Mouse (Mus musculus) embryonic facial prominence, embryonic 13.5 days (tissue): ENCODE data around the gene Lca5. TPM values are rescaled to one million over a fixed set of nuclear protein-coding genes. Genes with fewer than 3 reads are reported as not detected.

ENCODE experiments used
- ATAC-seq: fragments of 200-750 bp; cut with Nextera tagmentation; 2 replicates; pipeline ENCODE4 v1.8.0; 2017; ENCODE audit warnings: low read depth; ENCODE audit not compliant: insufficient number of reproducible peaks, insufficient read depth, low FRiP score, low TSS enrichment
- H3K27ac ChIP-seq: fragments of 300-500 bp; sonication (generic); 2 replicates; pipeline ENCODE4 v1.5.1; 2015; ENCODE audit warnings: moderate library complexity, mild to moderate bottlenecking, inconsistent platforms
- H3K27me3 ChIP-seq: fragments of 300-500 bp; sonication (generic); 2 replicates; pipeline ENCODE4 v1.6.1; 2015; ENCODE audit warnings: mild to moderate bottlenecking, inconsistent platforms
- H3K36me3 ChIP-seq: fragments of 300-500 bp; sonication (generic); 2 replicates; pipeline ENCODE4 v1.6.1; 2015; ENCODE audit warnings: mild to moderate bottlenecking, inconsistent platforms
- H3K4me1 ChIP-seq: fragments of 300-500 bp; sonication (generic); 2 replicates; pipeline ENCODE4 v1.6.1; 2015; ENCODE audit warnings: inconsistent platforms
- H3K4me2 ChIP-seq: fragments of 300-500 bp; sonication (generic); 2 replicates; pipeline ENCODE4 v1.6.1; 2015; ENCODE audit warnings: moderate library complexity, mild to moderate bottlenecking, inconsistent platforms
- H3K4me3 ChIP-seq: fragments of 300-500 bp; sonication (generic); 2 replicates; pipeline ENCODE4 v1.5.1; 2015; ENCODE audit warnings: mild to moderate bottlenecking, inconsistent platforms
- H3K9ac ChIP-seq: fragments of 300-500 bp; sonication (generic); 2 replicates; pipeline ENCODE4 v1.6.1; 2015; ENCODE audit warnings: mild to moderate bottlenecking, inconsistent platforms
- H3K9me3 ChIP-seq: fragments of 300-500 bp; sonication (generic); 2 replicates; pipeline ENCODE4 v1.6.1; 2016; ENCODE audit warnings: inconsistent platforms
- WGBS: fragments of 180-500 bp; shearing (Covaris S2); methylation state at CpG from one replicate; pipeline ENCODE4 v1.1.7; 2015; ENCODE audit warnings: mixed read lengths; 5-methylcytosine and 5-hydroxymethylcytosine counted together
- polyA plus RNA-seq: library from polyadenylated mRNA; unstranded; fragments of >200 nt; fragmentation: Nextera tagmentation; extraction: Ambion mirVana; gene quantifications from 2 replicates; pipeline ENCODE4 v1.2.1, GENCODE M21; 2015

Gene Lca5
- polyA plus RNA-seq, 1 experiment from 2014 or later, result 19.4 TPM

DNA sequence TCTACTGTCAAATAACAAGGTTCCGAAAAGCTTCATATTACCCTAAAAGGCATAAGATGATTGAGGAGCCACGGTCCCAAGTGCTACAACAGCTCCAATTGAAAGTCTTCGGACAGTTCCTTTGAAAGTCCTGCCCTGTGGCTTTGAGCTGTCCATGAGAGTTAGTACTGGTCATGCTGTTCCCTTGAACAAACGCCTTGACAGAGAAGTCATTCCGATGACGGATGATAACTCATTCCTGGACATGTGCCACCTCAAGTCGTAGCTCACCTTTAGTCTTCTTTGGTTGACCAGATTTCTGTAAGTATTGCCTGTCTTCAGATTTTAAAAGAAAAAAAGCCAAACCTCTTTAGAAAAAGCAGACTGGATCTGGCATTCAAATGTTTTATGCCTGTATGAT, 87.6 kb downstream of the Lca5 start:
- ATAC-seq, result no peak
- peaks cover 37% of the 10 kb centered on the region for H3K4me1 ChIP-seq
- 74% methylated on average over 7 of the region's 7 CpGs for WGBS

DNA sequence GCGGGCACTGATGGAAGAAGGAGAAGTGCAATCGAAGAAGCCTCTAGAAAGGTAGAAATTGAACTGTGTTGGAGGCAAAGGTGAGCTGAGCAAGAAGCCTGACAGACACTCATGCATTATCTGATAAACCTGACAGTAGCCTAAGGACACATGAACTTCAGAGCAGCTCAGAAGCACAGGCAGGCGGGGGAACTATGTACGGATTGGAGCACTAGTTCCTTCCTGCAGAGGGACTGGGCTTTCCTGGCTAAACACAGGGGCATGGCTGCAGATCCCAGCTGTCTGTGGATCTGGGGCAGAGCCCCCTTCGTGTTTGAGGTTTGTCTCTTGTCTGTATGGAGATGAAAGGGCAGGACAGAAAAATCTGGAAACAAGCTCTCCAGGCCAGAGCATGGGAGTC, 89.8 kb downstream of the Lca5 start:
- Histone ChIP-seq H3K27me3 (no peaks in the 10 kb centered on the region), H3K9ac (no peak overlapping the region), H3K36me3 (no peaks in the 10 kb centered on the region), H3K4me2 (no peak overlapping the region), H3K4me3 (no peak overlapping the region), H3K9me3 (no peaks in the 10 kb centered on the region), H3K4me1 (peaks cover 37% of the 10 kb centered on the region), H3K27ac (peak overlapping the region; percentile 82)
- WGBS, result 47% methylated on average over 5 of the region's 5 CpGs
- no peak for ATAC-seq

More for the DNA sequence above, 87.6 kb downstream of the Lca5 start:
- Histone ChIP-seq H3K4me2 (no peak overlapping the region), H3K4me3 (no peak overlapping the region), H3K27ac (no peak overlapping the region), H3K9ac (no peak overlapping the region), H3K9me3 (no peaks in the 10 kb centered on the region), H3K36me3 (no peaks in the 10 kb centered on the region), H3K27me3 (no peaks in the 10 kb centered on the region)

GRCm38 (mm10) chr9:83350613-83351012, 90.3 kb downstream of the Lca5 start:
- H3K9me3 ChIP-seq, result no peaks in the 10 kb centered on the region
- 15% methylated on average over 5 of the region's 5 CpGs for WGBS
- no peak overlapping the region for H3K4me3 ChIP-seq
- ATAC-seq, result no peak
- H3K4me1 ChIP-seq, result peaks cover 37% of the 10 kb centered on the region
- no peaks in the 10 kb centered on the region for H3K27me3 ChIP-seq
- H3K4me2 ChIP-seq, result no peak overlapping the region
- H3K9ac ChIP-seq, result no peak overlapping the region
- H3K36me3 ChIP-seq, result no peaks in the 10 kb centered on the region
- peak overlapping the region; percentile 82 for H3K27ac ChIP-seq

GRCm38 (mm10) chr9:83349905-83350304, 91.0 kb downstream of the Lca5 start:
- Histone ChIP-seq H3K4me1 (peaks cover 37% of the 10 kb centered on the region), H3K27me3 (no peaks in the 10 kb centered on the region), H3K4me3 (no peak overlapping the region), H3K27ac (peak overlapping the region; percentile 82), H3K9ac (no peak overlapping the region), H3K9me3 (no peaks in the 10 kb centered on the region), H3K36me3 (no peaks in the 10 kb centered on the region), H3K4me2 (0 out of 2 replicates have a peak overlapping the region, but pooled peaks have one; percentile 4)
- WGBS, result 7% methylated on average over 1 of the region's 1 CpGs
- ATAC-seq, result peak; percentile 26; the same call in 1 of the 2 replicates

DNA sequence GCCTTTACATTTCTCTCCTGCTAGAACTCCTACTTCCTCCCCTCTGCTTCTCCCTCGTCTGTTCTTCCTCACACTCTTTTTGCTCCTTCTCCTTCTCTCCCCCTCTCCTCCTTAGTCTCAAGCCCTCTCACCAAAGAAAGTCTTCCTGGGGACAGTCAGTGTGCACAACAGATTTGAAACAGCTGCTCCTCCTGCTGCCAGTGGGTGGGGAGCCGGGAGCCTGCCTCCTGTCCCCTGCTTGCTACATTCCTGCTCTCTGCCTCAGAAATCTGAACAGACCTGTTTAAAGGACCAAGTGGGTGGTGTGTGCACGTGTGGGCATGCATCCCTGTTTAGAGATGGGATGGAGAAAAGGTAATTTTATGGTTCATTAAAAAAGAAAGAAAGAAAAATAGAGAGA, 91.4 kb downstream of the Lca5 start:
- Histone ChIP-seq H3K27ac (peak overlapping the region; percentile 82), H3K27me3 (no peaks in the 10 kb centered on the region), H3K4me3 (no peak overlapping the region), H3K36me3 (no peaks in the 10 kb centered on the region), H3K9me3 (no peaks in the 10 kb centered on the region), H3K4me1 (peaks cover 37% of the 10 kb centered on the region), H3K4me2 (peak overlapping the region; percentile 4; the same call in 1 of the 2 replicates), H3K9ac (0 out of 2 replicates have a peak overlapping the region, but pooled peaks have one; percentile 27)
- WGBS, result 0% methylated on average over 3 of the region's 3 CpGs
- ATAC-seq, result peak; percentile 80

DNA sequence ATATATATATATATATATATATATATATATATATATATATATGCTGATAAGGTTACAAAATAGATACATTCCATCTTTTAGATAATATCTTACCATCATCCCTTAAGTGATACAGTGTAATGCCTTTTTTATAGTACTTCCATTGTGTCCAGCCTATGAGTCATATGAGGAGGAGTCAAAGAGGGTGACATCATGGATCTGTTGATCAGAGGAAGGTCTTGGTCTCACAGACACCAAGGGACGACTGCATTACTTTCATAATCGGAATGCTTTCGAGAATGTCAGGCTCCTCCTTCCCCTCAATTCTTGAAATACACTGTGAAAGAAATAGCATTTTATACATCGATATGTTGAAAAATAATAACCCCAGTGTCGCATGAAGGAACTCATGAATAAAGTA, 93.4 kb downstream of the Lca5 start:
- Histone ChIP-seq H3K36me3 (no peaks in the 10 kb centered on the region), H3K4me2 (no peak overlapping the region), H3K4me3 (no peak overlapping the region), H3K9ac (no peak overlapping the region), H3K27ac (no peak overlapping the region), H3K9me3 (no peaks in the 10 kb centered on the region), H3K27me3 (no peaks in the 10 kb centered on the region), H3K4me1 (peaks cover 37% of the 10 kb centered on the region)
- 90% methylated on average over 5 of the region's 5 CpGs for WGBS
- ATAC-seq, result no peak

DNA sequence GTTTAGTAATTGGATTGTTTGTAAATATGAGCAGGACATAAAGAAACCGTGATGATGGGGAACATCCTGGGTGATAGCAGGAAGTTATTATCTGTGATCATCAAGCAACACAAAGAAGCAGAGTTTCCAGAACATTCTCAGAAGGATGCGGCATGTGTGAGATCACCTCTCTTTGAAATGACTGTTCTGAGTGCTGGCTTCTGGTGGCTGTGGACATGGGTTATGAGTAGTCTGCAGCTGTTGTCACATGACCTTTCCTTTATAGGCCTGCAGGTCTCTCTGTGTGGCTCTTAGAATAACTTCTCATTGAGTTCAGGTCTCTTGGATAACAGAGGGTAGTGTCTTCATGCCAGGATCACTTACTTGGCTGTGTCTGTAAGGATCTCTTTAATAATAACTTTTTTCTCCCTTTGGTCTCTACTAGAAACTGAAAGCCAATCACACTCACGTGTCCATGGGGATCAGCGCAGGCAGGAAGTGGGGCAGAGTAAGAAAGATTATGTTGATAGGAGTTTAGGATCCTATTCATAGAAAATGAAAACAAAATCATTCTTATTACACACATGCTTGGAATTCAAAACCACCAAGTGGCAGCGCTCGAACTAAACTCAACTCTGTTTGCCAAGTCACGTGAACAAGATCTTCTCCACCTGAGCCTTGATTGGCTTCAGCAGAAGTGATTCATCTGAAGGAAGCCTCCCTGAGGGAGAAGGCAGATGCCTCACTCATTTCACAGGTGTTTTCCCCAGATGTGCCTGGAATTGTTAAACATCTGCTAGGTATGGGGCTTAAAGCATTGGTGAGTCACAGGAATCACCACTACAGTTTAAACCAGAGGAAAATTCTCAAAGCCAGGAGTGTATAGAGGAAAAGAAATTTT, 98.2 kb downstream of the Lca5 start:
- Histone ChIP-seq H3K36me3 (no peaks in the 10 kb centered on the region), H3K27me3 (no peaks in the 10 kb centered on the region), H3K9me3 (no peaks in the 10 kb centered on the region), H3K4me3 (no peak overlapping the region), H3K4me1 (no peaks in the 10 kb centered on the region), H3K27ac (no peak overlapping the region), H3K4me2 (no peak overlapping the region), H3K9ac (no peak overlapping the region)
- no peak for ATAC-seq
- WGBS, result 66% methylated on average over 7 of the region's 7 CpGs

Other genes with a start within 250 kb of the Lca5 start
- 14.5 TPM in 2 replicates for gene Sh3bgrl2, start 107.2 kb upstream of the Lca5 start, polyA plus RNA-seq